Mouse (Mus musculus) MN1 (cell line): ENCODE measurements around the gene Ceacam10.
"Not testable (repeated sequence)": the region's sequence is repeated elsewhere in the genome, so short reads cannot be mapped to it uniquely, and the experiment has no call there.

Experiments used
- DNase-seq: peaks from one replicate; pipeline ENCODE4 v3.0.0-alpha.2; 2016; ENCODE audit warnings: low spot score

Gene Ceacam10

DNA sequence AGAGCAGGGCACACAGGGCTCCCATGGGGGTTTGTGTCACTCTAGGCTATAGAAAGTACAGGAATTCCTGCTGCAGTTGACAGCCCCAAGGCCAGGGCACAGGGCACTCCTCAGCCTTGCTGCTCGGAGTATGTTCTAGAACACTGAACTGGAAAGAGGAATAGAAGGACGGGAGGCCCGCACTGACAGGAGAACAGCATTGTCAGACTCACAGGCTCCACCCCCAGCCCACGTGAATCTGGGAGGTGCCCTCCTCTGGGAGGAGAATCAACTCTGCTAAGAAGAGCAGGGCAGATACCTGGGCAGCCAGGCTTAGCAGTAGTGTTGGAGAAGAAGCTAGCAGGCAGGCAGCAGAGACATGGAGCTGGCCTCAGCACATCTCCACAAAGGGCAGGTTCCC lies at the start of gene Ceacam10:
Ceacam10 (plus strand) TSS at position 289 of the 400 bp plus-strand sequence.
- DNase-seq, result not testable (repeated sequence)

DNA sequence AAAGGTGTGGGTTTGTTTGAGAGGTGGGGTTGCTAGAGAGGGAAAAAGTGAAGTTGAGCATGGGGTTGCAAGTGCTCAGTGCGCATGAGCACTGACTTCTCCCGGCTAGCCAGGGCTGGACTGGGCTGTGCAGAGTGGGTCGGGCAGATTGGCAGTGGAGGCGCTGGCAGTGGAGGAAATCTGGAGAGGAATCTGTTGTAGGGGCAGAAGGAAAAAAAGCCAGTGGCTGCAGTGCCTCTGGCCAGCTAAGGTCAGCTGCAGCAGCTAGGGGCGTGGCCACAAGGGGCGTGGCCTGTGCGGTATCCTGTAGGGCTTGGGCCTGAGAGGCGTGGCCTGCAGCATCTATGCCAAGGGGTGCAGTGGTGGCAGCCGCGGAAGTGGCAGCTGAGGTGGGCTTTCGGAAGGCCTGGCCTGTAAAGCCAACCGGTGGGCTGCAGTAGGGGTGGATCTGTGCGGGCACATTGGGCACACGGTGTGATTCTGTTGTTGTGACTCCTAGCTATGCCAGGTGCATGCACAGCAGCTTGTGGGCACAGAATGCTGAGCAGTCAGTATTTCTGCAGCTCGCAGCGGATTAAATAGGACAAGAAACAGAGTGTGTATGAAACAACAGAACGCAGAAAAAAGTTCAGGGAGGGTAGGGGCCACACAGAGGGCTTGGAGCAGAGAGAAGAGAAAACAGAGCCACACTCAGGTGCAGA lies 40.9 kb upstream of the Ceacam10 start:
- no peak for DNase-seq

DNA sequence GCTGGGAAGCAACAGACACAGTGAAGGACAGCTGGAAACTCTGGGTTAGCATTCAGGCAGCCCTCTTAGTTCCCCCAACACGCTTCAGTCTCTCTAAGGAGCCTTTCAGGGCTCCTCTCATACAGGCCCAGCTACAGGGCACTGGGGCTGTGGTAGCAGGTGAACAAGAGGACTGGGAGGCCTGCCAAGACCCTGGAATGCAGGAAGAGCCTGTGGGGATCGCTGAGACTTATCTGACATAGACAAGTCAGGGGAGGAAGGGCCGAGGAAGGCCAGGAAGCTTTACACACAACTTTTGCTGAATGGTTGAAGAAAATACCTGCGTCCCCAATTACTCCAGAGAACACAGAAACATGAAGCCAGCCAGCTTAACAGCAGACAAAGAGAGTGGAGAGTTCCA lies 26.3 kb upstream of the Ceacam10 start:
- no peak for DNase-seq

DNA sequence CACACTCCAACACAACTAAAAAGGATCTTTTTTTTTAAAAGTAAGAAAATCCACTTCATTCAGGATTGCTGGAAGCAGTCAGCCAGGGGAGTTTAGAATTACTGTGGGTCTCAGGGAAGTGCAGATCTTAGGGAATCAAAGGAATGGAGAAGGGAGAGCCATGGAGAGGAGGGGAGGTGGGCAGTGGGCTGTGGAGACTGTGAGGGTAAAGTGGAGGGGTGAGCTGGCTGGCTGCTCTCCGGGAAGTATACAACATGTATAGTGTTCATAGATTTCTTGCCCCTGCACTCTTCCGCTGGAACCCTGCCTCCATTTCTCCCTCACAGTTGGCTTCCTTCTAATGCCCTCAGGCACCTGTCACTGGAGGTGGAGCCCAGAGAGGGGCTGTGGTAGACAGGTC lies 25.4 kb upstream of the Ceacam10 start:
- no peak for DNase-seq

DNA sequence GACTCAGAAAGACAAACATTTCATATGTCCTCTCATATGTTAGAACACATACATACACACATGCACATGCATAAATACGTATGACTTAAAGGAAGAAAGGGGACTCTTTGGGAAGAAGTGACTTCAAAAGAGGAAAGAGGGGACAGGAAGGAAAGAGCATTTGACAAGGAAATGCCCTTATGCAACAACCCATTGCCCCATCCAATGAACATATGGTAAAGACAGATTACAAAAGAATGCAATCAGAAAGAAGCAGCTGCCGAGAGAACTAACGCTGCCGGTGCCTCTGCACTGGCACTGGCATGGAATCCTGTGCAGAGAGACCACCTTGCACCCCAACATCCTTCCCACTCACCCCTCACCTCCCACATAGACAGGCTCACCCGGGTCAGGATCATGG lies 23.5 kb upstream of the Ceacam10 start:
- no peak for DNase-seq

DNA sequence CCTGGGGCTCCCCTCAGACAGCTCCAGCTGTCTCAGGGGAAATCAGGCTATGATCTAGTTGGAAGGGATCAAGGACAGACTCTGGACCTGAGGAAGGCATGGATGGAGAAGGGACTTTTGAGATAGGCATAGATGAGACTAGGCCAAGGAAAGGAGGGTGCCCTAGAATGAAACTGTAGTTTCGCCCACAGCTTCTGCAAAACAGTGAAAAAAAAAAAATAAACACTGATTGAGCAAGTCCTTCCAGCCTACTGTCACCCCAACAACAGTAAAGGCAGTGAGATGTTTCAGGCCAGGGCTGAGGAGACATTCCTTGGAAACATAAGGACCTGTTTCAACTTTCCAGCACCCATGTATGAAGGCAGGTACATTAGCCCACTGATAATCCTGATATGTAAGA lies 18.5 kb upstream of the Ceacam10 start:
- no peak for DNase-seq

DNA sequence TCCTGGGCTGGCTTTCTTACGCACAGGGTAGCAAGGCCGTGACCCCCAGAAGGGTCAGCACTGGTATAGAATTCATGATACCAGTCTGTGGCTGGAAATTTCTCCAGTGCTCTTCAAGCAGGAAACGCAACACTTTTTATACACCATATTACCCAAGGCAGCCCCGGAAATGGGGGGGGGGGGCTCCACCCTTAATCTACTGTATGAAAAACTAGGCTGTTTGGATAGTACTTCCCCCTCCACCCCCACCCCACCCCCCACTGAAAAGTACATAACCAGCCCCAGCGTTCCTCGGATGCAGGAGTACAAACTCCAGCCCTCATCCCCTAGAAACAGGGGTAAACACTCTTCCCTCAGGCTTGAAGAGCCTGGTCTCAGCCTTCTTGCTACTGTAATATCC lies 16.8 kb upstream of the Ceacam10 start, which contains the start of gene Cd177:
Cd177 (minus strand) TSS at position 101 of the 400 bp plus-strand sequence.
- no peak for DNase-seq

DNA sequence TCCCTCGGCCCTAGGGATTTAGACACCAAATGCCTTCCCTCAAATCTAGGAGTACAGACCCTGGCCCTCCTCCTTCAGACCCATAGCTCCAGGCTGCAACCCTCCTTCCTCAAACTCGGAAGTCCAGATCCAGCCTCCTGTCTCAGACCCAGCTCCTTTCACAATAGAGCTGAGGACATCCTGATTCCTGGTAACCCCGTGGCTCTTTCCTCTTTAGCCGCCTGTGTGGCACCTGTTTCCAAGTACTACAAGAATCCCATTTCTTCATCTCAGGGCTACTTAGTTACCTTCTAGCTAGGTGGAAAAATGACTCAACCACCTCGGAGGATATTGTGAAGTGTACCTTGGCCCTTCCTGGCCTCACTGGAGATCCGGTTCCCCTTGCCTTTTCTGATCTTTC lies 15.8 kb upstream of the Ceacam10 start:
- no peak for DNase-seq

DNA sequence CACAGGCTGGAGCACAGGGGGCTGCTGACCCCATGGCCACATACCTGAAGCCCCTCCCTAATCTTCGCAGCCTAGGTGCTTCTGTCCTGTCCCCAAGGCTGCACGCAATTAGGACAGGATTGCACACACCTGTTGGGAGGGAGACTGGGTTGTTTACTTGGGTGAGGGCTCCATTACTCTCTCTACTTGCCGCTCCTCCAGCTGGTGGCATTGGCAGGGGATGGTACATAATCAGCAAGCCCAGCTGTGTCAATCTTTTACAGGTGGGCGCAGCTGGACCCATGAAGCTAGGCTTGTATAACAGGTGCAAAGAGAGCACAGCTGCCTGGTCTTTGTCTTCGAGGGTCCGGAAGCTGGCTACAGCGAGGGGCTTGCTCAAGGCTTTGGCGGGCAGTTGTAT lies 14.4 kb upstream of the Ceacam10 start:
- DNase-seq, result no peak

DNA sequence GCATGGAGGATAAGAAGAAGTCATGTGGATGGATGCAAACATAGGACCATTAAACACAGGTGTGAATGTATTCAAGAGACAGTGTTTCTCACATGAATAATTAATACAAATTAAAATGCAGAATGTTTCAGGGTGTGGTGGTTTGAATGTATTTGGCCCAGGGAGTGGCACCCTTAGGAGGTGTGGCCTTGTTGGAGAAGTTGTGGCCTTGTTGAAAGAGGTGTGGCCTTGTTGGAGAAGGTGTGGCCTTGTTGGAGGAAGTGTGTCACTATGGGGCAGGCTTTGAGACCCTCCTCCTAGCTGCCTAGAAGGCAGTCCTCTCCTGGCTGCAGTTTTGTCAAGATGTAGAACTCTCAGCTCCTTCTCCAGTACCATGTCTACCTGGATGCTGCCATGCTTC lies 5.6 kb upstream of the Ceacam10 start:
- DNase-seq, result no peak

DNA sequence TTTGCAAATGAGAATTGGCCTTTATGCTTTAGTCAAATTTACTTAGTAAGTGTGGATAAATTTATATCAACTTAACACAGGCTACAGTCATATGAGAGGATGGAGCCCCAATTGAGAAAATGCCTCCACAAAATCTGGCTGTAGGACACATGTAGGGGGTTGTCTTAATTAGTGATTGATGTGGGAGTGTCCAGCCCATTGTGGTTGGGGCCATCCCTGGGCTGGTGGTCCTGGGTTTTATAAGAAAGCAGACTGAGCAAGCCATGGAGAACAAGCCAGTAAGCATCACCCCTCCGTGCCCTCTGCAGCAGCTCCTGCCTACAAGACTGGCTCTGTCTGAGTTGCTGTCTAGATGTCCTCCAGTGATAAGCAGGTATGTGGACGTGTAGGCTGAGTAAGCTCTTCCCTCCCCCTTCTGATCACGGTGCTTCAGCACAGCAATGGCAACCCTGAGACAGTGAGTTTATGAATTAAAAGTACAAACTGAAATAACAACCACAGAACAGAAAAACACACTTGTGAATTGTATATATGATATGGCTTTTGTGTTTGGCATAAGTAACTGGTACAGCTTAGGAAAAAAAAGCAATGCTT lies 3.0 kb upstream of the Ceacam10 start:
- DNase-seq, result peak; percentile 7

DNA sequence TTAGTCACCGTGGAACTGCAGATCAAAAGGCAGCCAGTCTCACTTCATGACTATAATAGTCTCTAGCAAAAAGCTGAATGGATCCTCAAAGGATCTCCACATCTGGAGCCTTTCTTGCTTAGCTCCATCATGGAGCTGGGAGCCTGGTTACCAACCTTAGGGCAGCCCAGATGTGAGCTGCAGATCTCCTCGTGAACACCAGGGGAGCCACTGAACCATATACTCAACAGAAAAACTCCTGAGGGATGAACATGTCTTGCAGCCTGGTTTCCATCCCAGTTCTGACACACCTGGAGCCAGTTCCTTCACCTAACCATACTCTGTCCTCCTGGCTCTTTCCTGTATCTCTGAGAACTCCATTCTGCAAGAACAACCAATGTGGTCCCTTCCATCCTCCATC lies 861 bp upstream of the Ceacam10 start:
- DNase-seq, result no peak

DNA sequence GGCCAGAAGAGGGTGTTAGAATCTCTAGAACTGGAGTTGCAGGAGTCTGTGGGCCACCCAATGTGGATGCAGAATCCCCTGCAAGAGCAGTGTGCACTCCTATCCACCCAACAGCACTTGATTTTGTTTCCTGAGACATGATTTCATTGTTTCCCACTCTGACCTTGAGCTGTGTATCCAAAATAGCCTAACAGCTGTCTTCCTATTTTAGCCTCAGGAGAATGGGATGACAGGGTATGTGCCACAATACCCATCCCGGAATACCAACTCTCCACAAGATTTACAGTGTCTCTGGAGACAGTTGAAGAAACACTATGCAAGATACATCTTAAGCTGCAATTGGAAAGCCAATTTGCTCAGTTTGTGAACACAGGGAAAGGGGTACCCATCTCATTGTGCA lies 20.9 kb downstream of the Ceacam10 start:
- no peak for DNase-seq

DNA sequence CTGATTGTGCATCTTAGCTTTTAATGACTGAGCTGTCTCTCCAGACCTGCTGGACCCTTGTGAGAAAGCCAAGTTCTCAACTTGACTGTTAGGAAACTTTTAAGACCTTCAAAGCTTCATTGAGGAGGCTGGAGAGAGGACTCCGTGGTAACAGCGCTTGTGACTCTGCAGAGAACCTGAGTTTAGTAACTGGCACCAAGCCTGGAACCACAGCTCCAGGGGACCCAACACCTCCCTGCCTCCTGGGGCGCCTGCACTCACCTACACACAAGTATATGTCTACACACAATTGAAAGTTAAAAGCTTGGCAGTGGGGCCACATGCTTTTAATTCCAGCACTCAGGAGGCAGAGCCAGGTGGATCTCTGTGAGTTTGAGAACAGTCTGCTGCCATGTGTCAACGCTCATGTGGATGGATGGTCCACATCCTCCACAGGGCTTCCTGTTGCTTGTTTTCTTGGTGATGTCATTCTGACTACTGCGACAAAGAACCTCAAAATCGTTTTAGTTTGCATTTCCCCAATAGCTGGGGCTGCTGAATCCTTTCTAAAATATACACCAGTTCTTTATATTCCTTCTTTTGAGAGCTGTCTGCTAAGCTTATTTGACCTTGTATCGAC lies 25.3 kb downstream of the Ceacam10 start:
- no peak for DNase-seq

DNA sequence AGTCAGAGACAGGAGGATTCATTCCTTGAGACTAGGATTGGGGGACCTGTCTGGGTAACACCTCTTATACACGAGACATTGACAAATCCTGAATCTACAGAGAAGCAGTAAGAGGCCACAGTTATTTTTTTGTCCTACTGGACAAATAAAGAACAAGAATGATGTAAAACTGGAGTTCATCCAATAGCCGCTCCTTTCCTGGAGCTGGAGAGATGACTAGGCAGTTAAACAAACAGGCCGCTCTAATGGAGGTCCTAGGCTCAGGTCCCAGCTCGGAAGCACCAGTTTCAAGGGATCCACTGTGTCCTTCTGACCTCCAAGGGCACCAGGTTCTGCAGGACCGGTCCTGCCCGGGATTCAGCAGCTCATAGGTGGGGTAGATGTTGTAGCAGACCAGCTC lies 27.8 kb downstream of the Ceacam10 start:
- peak; percentile 50 for DNase-seq

DNA sequence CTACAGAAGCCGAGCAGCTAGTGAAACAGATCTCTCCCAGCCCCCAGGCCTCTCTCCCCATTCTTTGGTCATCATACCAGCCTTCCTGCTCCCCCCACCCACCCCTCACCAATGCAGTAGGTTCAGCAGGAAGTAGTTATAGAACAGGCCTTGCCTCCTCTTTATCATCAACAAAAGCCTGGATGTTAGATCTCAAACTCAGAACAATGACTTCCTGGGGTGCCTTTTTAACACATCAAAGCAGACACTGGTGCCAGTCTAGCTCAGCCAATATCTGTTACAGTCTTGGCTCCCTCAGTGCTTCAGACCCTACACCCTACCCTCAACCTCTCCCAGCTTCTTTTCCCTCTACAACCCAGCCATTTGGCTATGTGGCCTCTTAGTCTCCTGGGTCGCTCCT lies 32.0 kb downstream of the Ceacam10 start:
- DNase-seq, result no peak

DNA sequence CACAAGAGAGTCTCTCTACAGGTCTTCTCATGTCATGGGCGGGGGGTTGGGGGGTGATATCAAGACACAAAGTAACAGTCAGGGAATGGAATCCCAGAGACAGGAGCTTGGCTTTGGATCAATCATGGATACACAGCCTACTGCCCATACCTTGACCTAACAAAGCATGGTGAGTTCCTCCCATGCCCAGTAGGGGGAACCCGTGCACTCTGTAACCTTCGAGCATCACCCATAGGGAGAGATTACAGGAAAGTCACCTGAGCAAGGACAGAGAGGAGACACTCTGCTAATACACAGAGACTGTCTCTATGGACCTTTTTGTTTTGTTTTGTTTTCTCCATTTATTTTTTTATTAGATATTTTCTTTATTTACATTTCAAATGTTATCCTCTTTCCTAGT lies 40.5 kb downstream of the Ceacam10 start:
- DNase-seq, result peak; percentile 79

DNA sequence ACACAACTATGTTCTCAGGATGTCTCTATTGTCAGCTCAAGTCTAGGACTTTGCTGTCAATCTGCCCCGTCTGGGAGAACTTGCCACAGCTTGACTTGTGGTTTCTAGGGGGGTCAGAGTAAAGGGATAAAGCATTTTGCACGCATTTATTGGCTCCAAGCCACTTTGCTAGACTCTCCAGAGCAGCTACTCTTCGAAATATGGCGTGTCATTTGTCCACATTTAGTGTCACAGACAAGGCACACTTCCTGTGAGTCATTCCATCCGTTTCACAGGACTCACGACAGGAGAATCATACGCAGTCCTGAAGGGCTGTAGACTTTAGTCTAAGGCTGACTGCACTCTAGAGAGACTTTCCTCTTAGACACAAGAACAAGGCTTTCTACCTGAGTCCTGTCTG lies 47.4 kb downstream of the Ceacam10 start:
- no peak for DNase-seq

DNA sequence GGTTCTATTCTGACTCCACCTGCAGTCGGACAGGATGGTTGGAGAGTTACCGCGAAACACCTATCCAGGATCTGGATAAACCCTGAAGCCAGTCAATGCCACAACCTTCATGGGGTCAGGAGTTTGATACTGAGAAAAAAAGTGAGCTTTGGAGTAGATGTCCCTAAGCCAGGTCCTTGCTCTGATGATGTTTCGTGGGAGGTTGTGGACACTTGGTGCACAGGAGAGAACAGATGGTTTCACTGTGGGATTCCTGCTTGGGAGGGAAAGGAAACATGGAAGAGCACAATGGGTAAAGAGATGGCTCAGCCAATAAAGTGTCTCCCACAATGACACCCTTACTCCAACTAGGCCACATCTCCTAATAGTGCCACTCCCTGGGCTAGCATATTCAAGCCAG lies 50.2 kb downstream of the Ceacam10 start:
- no peak for DNase-seq
